Mouse (Mus musculus): Measurements from ENCODE around the gene Vps37c. TPM values are rescaled to one million over a fixed set of nuclear protein-coding genes. Genes with fewer than 3 reads are reported as not detected.

The Vps37c gene
- 1.7 TPM for polyA plus RNA-seq (2014; fragmentation: Illumina TruSeq; extraction: RNeasy Lipid Tissue Mini Kit (QIAGEN cat#74804); ENCODE audit: low read depth, low replicate concordance)

GRCm38 (mm10) chr19:10688537-10689352 is at the start of gene Vps37c:
Vps37c (plus strand) TSS chr19:10688735.

GRCm38 (mm10) chr19:10677915-10678771 is 10.4 kb upstream of the Vps37c start, which contains the start of gene Pga5:
Pga5 (minus strand) TSS chr19:10678071.

GRCm38 (mm10) chr19:10738811-10739210 is 50.3 kb downstream of the Vps37c start, which contains the start of gene Cd5:
Cd5 (minus strand) TSS chr19:10739002.

Other genes with a start within 250 kb of the Vps37c start
- not detected for gene Lrrc10b, start 231.3 kb upstream of the Vps37c start, polyA plus RNA-seq (2014; fragmentation: Illumina TruSeq; extraction: RNeasy Lipid Tissue Mini Kit (QIAGEN cat#74804); ENCODE audit: low read depth, low replicate concordance)
- not detected for gene Ppp1r32, start 205.8 kb upstream of the Vps37c start, polyA plus RNA-seq (2014; fragmentation: Illumina TruSeq; extraction: RNeasy Lipid Tissue Mini Kit (QIAGEN cat#74804); ENCODE audit: low read depth, low replicate concordance)
- 28.6 TPM for gene Cpsf7, start 163.5 kb upstream of the Vps37c start, polyA plus RNA-seq (2014; fragmentation: Illumina TruSeq; extraction: RNeasy Lipid Tissue Mini Kit (QIAGEN cat#74804); ENCODE audit: low read depth, low replicate concordance)
- gene Sdhaf2, start 162.6 kb upstream of the Vps37c start, polyA plus RNA-seq (2014; fragmentation: Illumina TruSeq; extraction: RNeasy Lipid Tissue Mini Kit (QIAGEN cat#74804); ENCODE audit: low read depth, low replicate concordance): 49.8 TPM
- 3.0 TPM for gene Tmem216, start 132.5 kb upstream of the Vps37c start, polyA plus RNA-seq (2014; fragmentation: Illumina TruSeq; extraction: RNeasy Lipid Tissue Mini Kit (QIAGEN cat#74804); ENCODE audit: low read depth, low replicate concordance)
- gene Cyb561a3, start 111.6 kb upstream of the Vps37c start, polyA plus RNA-seq (2014; fragmentation: Illumina TruSeq; extraction: RNeasy Lipid Tissue Mini Kit (QIAGEN cat#74804); ENCODE audit: low read depth, low replicate concordance): 3.5 TPM
- gene Tmem138, start 111.4 kb upstream of the Vps37c start, polyA plus RNA-seq (2014; fragmentation: Illumina TruSeq; extraction: RNeasy Lipid Tissue Mini Kit (QIAGEN cat#74804); ENCODE audit: low read depth, low replicate concordance): 2.8 TPM
- 37.0 TPM for gene Ddb1, start 83.4 kb upstream of the Vps37c start, polyA plus RNA-seq (2014; fragmentation: Illumina TruSeq; extraction: RNeasy Lipid Tissue Mini Kit (QIAGEN cat#74804); ENCODE audit: low read depth, low replicate concordance)
- gene Tkfc, start 83.1 kb upstream of the Vps37c start, polyA plus RNA-seq (2014; fragmentation: Illumina TruSeq; extraction: RNeasy Lipid Tissue Mini Kit (QIAGEN cat#74804); ENCODE audit: low read depth, low replicate concordance): 18.9 TPM
- 4.2 TPM for gene Vwce, start 54.5 kb upstream of the Vps37c start, polyA plus RNA-seq (2014; fragmentation: Illumina TruSeq; extraction: RNeasy Lipid Tissue Mini Kit (QIAGEN cat#74804); ENCODE audit: low read depth, low replicate concordance)
- gene Pga5, start 10.7 kb upstream of the Vps37c start, polyA plus RNA-seq (2014; fragmentation: Illumina TruSeq; extraction: RNeasy Lipid Tissue Mini Kit (QIAGEN cat#74804); ENCODE audit: low read depth, low replicate concordance): not detected
- not detected for gene Cd5, start 50.3 kb downstream of the Vps37c start, polyA plus RNA-seq (2014; fragmentation: Illumina TruSeq; extraction: RNeasy Lipid Tissue Mini Kit (QIAGEN cat#74804); ENCODE audit: low read depth, low replicate concordance)
- gene Cd6, start 141.3 kb downstream of the Vps37c start, polyA plus RNA-seq (2014; fragmentation: Illumina TruSeq; extraction: RNeasy Lipid Tissue Mini Kit (QIAGEN cat#74804); ENCODE audit: low read depth, low replicate concordance): not detected
- 1.8 TPM for gene Slc15a3, start 151.0 kb downstream of the Vps37c start, polyA plus RNA-seq (2014; fragmentation: Illumina TruSeq; extraction: RNeasy Lipid Tissue Mini Kit (QIAGEN cat#74804); ENCODE audit: low read depth, low replicate concordance)
- not detected for gene Tmem132a, start 181.2 kb downstream of the Vps37c start, polyA plus RNA-seq (2014; fragmentation: Illumina TruSeq; extraction: RNeasy Lipid Tissue Mini Kit (QIAGEN cat#74804); ENCODE audit: low read depth, low replicate concordance)
- 2.3 TPM for gene Tmem109, start 193.3 kb downstream of the Vps37c start, polyA plus RNA-seq (2014; fragmentation: Illumina TruSeq; extraction: RNeasy Lipid Tissue Mini Kit (QIAGEN cat#74804); ENCODE audit: low read depth, low replicate concordance)
- 30.7 TPM for gene Prpf19, start 206.5 kb downstream of the Vps37c start, polyA plus RNA-seq (2014; fragmentation: Illumina TruSeq; extraction: RNeasy Lipid Tissue Mini Kit (QIAGEN cat#74804); ENCODE audit: low read depth, low replicate concordance)
- gene Zp1, start 231.9 kb downstream of the Vps37c start, polyA plus RNA-seq (2014; fragmentation: Illumina TruSeq; extraction: RNeasy Lipid Tissue Mini Kit (QIAGEN cat#74804); ENCODE audit: low read depth, low replicate concordance): not detected
- gene Ptgdr2, start 248.4 kb downstream of the Vps37c start, polyA plus RNA-seq (2014; fragmentation: Illumina TruSeq; extraction: RNeasy Lipid Tissue Mini Kit (QIAGEN cat#74804); ENCODE audit: low read depth, low replicate concordance): not detected

All from liver, adult 10 weeks (tissue).